Mouse (Mus musculus) limb, embryonic 13.5 days (tissue): Measurements from ENCODE around the gene Clstn1. TPM values are rescaled to one million over a fixed set of nuclear protein-coding genes. Genes with fewer than 3 reads are reported as not detected.

Experiments
- ATAC-seq: fragments of 200-750 bp; cut with Nextera tagmentation; 2 replicates; pipeline ENCODE4 v1.8.0; 2017; ENCODE audit warnings: low read depth, moderate number of reproducible peaks, moderate TSS enrichment; ENCODE audit not compliant: low FRiP score
- H3K27ac ChIP-seq: fragments of 300-500 bp; sonication (generic); 2 replicates; pipeline ENCODE4 v1.5.1; 2015; ENCODE audit warnings: inconsistent platforms, mild to moderate bottlenecking, moderate library complexity
- H3K27me3 ChIP-seq: fragments of 300-500 bp; sonication (generic); 2 replicates; pipeline ENCODE4 v1.6.1; 2015; ENCODE audit warnings: mild to moderate bottlenecking, inconsistent platforms
- H3K36me3 ChIP-seq: fragments of 300-500 bp; sonication (generic); 2 replicates; pipeline ENCODE4 v1.6.1; 2015; ENCODE audit warnings: inconsistent platforms, mild to moderate bottlenecking, moderate library complexity
- H3K4me1 ChIP-seq: fragments of 300-500 bp; sonication (generic); 2 replicates; pipeline ENCODE4 v1.6.1; 2015; ENCODE audit warnings: inconsistent platforms
- H3K4me2 ChIP-seq: fragments of 300-500 bp; sonication (generic); replicated peaks from 2 replicates; pipeline ENCODE4 v1.6.1; 2015; ENCODE audit warnings: inconsistent platforms, mild to moderate bottlenecking, moderate library complexity
- H3K4me3 ChIP-seq: fragments of 300-500 bp; sonication (generic); 2 replicates; pipeline ENCODE4 v1.5.1; 2015; ENCODE audit warnings: moderate library complexity, mild to moderate bottlenecking, inconsistent platforms
- H3K9ac ChIP-seq: fragments of 300-500 bp; sonication (generic); 2 replicates; pipeline ENCODE4 v1.6.1; 2015; ENCODE audit warnings: mild to moderate bottlenecking, inconsistent platforms
- H3K9me3 ChIP-seq: fragments of 300-500 bp; sonication (generic); 2 replicates; pipeline ENCODE4 v1.6.1; 2016; ENCODE audit warnings: inconsistent platforms
- WGBS: fragments of 180-500 bp; shearing (Covaris S2); methylation state at CpG from one replicate; pipeline ENCODE4 v1.1.7; 2015; 5-methylcytosine and 5-hydroxymethylcytosine counted together
- polyA plus RNA-seq: library from polyadenylated mRNA; unstranded; fragments of >200 nt; fragmentation: Nextera tagmentation; extraction: Ambion mirVana; gene quantifications from 2 replicates; pipeline ENCODE4 v1.2.1, GENCODE M21; 2015

Gene Clstn1
- polyA plus RNA-seq, 1 experiment from 2014 or later: 45.2 TPM

DNA sequence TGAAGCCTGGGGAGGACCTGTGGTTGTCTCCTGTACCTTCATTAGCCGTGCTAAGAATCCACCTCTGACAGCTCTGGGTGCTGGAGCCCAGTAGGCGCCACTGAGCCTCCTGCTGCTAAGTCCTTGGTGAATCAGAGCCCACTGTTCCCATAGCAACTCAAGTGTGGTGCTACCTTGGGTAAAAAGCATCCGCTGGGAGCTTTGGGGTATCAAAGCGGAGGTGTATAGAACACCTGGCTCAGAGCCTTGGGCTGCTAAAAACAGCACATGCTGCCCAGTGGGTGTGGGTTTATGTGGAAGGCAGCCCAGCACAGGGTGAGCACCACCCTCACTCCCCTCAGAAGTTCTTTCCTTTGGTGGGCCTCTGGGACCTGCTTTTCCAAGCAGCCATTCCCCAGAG lies 30.2 kb upstream of the Clstn1 start:
- WGBS: 88% methylated on average over 4 of the region's 4 CpGs
- Histone ChIP-seq H3K9ac (no peak overlapping the region), H3K4me3 (no peak overlapping the region), H3K9me3 (peaks cover 5% of the 10 kb centered on the region; the same call in 1 of the 2 replicates), H3K4me2 (no peak overlapping the region), H3K4me1 (no peaks in the 10 kb centered on the region), H3K27ac (no peak overlapping the region), H3K27me3 (no peaks in the 10 kb centered on the region), H3K36me3 (peaks cover 58% of the 10 kb centered on the region)
- no peak for ATAC-seq

DNA sequence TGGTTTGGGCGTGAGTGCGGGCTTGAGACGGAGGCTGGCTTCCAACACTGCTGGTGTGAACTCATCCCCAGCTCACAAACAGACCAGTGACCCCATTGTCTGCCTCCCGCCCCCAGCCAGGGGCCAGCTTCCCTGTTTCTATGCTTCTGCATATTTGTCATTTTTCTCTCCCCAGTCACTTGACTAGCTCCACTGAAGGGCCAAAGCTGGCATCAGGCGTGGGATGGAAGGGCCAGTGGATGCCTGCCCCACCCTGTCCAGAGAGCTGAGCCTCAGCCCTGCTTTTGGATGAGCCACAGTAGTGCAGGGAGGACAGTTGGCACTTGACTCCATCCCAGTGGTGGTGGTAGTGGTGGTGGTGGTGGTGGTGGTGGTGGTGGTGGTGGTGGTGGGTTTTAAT lies 28.4 kb upstream of the Clstn1 start:
- 94% methylated on average over 5 of the region's 5 CpGs for WGBS
- Histone ChIP-seq H3K27me3 (no peaks in the 10 kb centered on the region), H3K4me3 (no peak overlapping the region), H3K4me2 (no peak overlapping the region), H3K36me3 (peaks cover 52% of the 10 kb centered on the region), H3K9ac (no peak overlapping the region; the same call in 1 of the 2 replicates), H3K27ac (no peak overlapping the region), H3K9me3 (peaks cover 5% of the 10 kb centered on the region; the same call in 1 of the 2 replicates), H3K4me1 (peaks cover 5% of the 10 kb centered on the region)
- ATAC-seq: no peak

DNA sequence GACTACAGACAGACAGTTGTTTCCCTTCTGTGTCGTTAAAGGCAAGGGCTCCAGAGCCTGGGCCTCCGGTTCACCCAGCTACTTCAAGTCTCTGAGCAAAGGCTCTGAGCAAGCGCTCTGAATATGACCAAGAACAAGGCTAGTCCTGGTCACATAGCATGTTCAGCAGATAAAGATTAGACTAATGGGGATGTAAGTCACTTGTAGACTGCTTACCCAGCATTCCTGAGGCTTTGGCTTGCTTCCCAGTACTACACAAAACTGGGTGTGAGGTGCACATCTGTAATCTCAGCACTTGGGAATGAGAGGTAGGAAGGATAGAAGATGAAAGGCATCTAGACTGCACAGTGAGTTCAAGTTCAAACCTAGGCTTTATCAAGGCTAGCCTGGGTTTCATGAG lies 27.9 kb upstream of the Clstn1 start:
- Histone ChIP-seq H3K9ac (no peak overlapping the region; the same call in 1 of the 2 replicates), H3K4me3 (no peak overlapping the region), H3K36me3 (peaks cover 52% of the 10 kb centered on the region), H3K4me2 (no peak overlapping the region), H3K4me1 (peaks cover 7% of the 10 kb centered on the region), H3K9me3 (peaks cover 5% of the 10 kb centered on the region; the same call in 1 of the 2 replicates), H3K27me3 (no peaks in the 10 kb centered on the region), H3K27ac (no peak overlapping the region)
- ATAC-seq: no peak
- WGBS: 78% methylated on average over 3 of the region's 3 CpGs

DNA sequence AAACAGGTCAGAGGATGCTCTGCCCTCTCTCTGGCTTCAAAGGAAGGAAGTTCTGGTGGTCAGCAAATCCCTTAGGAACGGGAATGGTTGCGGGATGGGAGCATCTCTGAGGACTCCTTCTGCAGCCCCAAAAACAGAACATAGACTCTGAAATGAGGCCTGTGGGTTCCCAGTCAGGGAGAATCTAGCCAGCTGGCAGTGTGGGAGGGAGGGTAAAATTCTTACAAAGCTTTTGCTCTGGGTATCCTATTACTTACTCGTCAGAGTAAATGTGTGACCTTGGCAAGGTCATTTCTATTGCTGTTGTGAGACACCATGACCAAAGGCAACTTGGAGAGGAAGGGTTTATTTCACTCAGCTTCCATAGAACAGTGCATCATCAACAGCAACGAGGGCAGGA lies 24.9 kb upstream of the Clstn1 start:
- Histone ChIP-seq H3K4me3 (no peak overlapping the region), H3K27ac (no peak overlapping the region), H3K9me3 (peaks cover 5% of the 10 kb centered on the region; the same call in 1 of the 2 replicates), H3K4me1 (peaks cover 24% of the 10 kb centered on the region), H3K27me3 (no peaks in the 10 kb centered on the region), H3K9ac (no peak overlapping the region), H3K36me3 (peaks cover 43% of the 10 kb centered on the region), H3K4me2 (no peak overlapping the region)
- WGBS: 87% methylated on average over 4 of the region's 4 CpGs
- no peak for ATAC-seq

DNA sequence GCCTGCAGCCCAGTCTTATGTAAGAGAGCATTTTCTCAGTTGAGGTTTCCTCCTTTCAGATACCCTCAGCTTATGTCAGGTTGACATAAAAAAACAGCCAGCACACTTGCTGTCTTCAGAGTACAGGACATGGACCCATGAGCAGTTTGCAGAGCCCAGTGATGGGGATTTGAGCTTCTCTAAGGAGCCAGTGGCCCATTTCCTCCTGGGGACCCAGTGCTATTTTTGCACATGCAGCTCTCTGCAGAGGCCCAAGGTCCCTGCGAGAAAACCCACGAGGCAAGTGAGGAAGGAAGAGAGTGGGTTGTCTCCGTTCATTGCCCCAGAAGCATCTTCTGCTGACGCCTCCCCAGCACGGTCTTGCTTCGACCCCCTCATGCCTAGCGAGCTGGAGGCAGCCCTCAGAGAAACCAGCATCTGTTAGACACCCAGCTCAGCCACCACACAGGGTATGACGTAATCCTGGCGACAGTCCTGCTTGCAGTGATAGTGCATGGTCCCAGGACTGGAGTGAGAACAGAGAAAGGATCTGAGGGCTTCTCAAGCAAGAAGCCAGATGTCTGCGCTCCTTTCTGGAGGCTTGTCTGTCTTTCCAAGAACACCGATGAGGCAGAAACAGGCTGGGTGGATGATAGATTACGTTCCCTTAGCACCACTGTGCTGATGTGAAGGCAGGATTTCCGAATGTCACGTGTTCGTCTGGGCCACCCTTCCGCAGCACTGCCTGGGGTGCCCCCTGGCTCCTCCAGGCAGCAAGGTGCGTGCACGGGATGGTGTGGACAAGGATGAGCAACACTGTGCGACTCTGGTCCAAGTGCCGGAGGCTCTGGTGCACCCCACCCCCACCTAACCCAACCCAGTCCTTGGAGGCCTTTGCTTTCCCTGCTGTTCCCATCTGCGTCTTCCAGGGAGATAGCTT lies 24.0 kb upstream of the Clstn1 start:
- Histone ChIP-seq H3K4me3 (no peak overlapping the region), H3K27ac (no peak overlapping the region), H3K27me3 (no peaks in the 10 kb centered on the region), H3K36me3 (peaks cover 39% of the 10 kb centered on the region), H3K4me1 (peaks cover 24% of the 10 kb centered on the region), H3K9ac (peak overlapping the region; percentile 39; the same call in 1 of the 2 replicates), H3K4me2 (no peak overlapping the region), H3K9me3 (peaks cover 5% of the 10 kb centered on the region; the same call in 1 of the 2 replicates)
- 72% methylated on average over 21 of the region's 21 CpGs for WGBS
- no peak for ATAC-seq

DNA sequence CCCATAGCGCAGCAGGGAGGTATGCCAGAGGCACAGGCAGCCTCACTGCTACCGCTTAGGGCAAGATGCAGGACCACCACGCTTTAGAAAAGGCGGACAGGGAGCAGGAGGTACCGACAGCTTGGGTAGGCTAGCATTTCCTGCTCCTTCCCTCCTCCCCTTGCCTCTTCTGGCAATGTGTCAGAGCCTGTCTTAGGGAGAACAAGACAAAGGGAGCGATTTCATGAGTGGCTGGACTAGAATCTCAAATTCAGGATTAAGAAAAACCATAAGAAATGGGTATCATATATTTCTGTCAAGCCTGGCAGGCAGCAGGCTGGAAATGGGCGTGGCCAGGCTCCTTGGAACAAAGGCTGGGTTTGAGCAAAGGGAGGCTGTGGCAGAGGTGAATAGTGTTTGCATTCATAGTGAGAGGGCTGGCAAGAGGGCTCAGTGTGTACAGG lies 23.3 kb upstream of the Clstn1 start:
- Histone ChIP-seq H3K4me1 (peaks cover 30% of the 10 kb centered on the region), H3K27ac (no peak overlapping the region), H3K9ac (peak overlapping the region; percentile 39; the same call in 1 of the 2 replicates), H3K27me3 (no peaks in the 10 kb centered on the region), H3K4me3 (no peak overlapping the region), H3K9me3 (peaks cover 5% of the 10 kb centered on the region; the same call in 1 of the 2 replicates), H3K36me3 (peaks cover 32% of the 10 kb centered on the region), H3K4me2 (no peak overlapping the region)
- ATAC-seq: no peak
- WGBS: 55% methylated on average over 7 of the region's 7 CpGs

DNA sequence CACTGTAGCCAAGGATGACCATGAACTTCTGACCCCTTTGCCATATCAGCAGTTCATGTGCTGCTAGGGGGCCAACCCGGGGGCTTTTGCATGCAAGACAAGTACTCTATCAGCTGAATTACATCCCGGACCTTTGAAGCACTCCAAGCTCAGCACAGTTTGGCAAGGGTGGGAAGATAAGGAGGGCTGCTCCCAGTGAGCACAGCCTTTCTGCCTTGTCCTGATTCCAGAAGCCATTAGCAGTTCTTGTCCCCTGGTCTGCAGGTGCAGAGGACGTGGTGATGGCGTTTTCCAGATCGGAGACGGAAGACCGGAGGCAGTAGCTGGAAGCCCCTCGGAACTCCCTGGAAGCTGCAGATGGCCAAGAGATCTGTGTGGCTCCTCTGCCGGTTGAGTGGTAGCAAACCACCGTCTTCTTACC lies 22.3 kb upstream of the Clstn1 start:
- Histone ChIP-seq H3K27me3 (no peaks in the 10 kb centered on the region), H3K4me1 (peaks cover 30% of the 10 kb centered on the region), H3K9me3 (peaks cover 5% of the 10 kb centered on the region; the same call in 1 of the 2 replicates), H3K4me2 (0 out of 2 replicates have a peak overlapping the region, but pooled peaks have one; percentile 19), H3K9ac (no peak overlapping the region), H3K4me3 (no peak overlapping the region), H3K36me3 (peaks cover 24% of the 10 kb centered on the region), H3K27ac (no peak overlapping the region)
- no peak for ATAC-seq
- WGBS: 83% methylated on average over 10 of the region's 10 CpGs

DNA sequence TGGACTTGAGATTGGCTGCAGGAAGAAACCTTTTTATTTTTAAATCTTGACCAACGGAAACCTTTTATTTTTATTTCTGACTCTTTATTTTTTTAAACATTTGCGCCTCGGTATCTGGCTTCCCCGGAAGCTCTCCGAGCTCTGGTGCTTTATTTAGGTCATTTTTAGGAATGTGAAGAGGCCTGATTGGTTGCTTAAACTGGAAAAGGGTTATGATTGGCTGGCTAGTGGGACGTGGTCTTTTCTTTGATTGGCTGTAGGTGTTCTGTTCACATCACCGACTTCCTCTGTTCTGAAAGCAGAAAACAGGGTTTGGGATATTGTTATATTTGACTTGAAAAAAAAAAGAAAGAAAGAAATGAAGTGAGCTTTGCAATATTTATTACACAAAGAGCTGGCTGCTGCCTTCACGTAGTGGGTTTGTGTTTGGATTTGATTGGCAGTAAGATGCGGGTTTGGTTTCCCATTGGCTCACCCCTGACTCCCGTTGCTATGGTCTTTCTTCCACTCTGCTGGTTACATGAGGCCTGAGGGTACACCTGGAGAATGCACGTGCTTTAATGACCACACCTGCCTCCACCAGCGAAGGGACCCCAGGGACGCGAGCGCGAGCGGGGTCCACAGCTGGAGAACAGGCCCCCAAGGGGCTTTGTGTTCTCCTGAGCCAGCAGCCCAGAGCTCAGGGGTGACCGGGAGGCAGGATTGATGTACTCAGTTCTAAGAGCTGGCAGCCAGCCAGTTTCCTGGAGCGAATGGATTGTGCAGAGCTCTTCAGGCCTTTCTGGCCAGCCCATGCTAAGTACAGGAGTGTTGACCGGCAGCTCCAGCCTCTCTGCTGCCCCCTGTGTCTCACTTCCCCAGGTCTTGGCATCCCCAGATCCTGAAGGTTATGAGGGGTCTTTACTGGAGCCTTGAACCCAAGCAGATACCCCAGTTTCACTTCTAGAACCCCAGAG lies 21.5 kb upstream of the Clstn1 start:
- peak overlapping the region; percentile 39; the same call in 1 of the 2 replicates for H3K27ac ChIP-seq
- WGBS: 47% methylated on average over 20 of the region's 20 CpGs
- no peak overlapping the region for H3K4me3 ChIP-seq
- peaks cover 30% of the 10 kb centered on the region for H3K4me1 ChIP-seq
- H3K27me3 ChIP-seq: no peaks in the 10 kb centered on the region
- H3K4me2 ChIP-seq: peak overlapping the region; percentile 47
- no peak overlapping the region for H3K9ac ChIP-seq
- ATAC-seq: peak; percentile 88; the same call in 1 of the 2 replicates
- H3K36me3 ChIP-seq: peaks cover 16% of the 10 kb centered on the region
- H3K9me3 ChIP-seq: peaks cover 5% of the 10 kb centered on the region; the same call in 1 of the 2 replicates

DNA sequence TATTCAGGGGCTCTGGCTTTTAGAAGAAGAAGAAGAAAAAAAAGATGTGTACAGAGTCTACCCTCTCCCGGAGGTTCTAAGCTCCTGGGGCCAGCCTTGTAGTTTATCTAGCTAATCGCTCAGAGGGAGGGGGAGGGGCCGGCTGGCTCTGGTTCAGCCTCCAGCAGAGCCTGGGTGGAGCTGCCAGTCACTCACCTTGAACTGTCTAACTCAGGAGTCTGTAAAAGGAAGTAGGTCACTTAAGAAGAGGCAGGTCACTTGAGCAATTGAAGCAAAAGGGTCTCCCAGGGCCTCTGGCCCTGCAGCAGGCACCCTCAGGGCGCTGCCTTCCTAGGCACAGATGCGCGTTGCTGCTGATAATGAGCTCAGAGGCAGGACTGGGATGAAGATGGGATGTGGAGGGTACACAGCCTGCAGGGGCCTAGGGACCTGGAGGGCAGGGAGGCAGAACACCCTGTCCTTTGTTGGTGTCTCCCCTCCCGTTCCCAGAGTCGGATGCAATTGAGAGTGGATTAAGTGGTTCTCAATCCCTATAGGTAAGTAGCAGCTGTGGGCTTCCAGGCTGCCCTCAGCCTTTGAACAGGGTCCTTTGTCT lies 18.7 kb upstream of the Clstn1 start:
- 28% methylated on average over 8 of the region's 8 CpGs for WGBS
- ATAC-seq: no peak
- peaks cover 46% of the 10 kb centered on the region for H3K4me1 ChIP-seq

DNA sequence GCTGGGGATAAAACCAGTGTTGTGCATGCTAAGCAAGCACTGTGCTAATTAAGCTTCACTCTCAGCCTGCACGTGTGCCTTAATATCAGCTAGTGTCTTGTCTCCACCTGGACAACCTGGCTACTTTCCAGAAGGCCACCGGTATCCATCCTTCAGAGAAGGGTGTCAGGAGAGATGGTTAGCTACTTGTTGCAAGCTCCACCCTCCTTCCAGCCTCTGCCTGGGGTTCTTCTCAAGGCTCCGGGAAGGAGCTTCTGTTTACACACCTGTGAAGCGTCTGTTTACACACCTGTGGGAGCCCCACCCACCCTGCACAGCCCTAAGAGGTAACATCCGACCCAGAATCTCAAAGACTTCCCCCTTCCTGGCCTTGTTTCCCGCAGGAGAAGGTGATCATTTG lies 17.6 kb upstream of the Clstn1 start:
- Histone ChIP-seq H3K36me3 (peaks cover 9% of the 10 kb centered on the region), H3K9me3 (no peaks in the 10 kb centered on the region), H3K4me3 (no peak overlapping the region), H3K27me3 (no peaks in the 10 kb centered on the region), H3K27ac (no peak overlapping the region), H3K4me2 (no peak overlapping the region), H3K4me1 (peaks cover 44% of the 10 kb centered on the region), H3K9ac (no peak overlapping the region)
- ATAC-seq: no peak
- WGBS: 43% methylated on average over 6 of the region's 6 CpGs

More for the DNA sequence above, 18.7 kb upstream of the Clstn1 start:
- Histone ChIP-seq H3K4me2 (no peak overlapping the region), H3K9me3 (no peaks in the 10 kb centered on the region), H3K27me3 (no peaks in the 10 kb centered on the region), H3K36me3 (peaks cover 9% of the 10 kb centered on the region), H3K4me3 (no peak overlapping the region), H3K27ac (no peak overlapping the region), H3K9ac (no peak overlapping the region)

DNA sequence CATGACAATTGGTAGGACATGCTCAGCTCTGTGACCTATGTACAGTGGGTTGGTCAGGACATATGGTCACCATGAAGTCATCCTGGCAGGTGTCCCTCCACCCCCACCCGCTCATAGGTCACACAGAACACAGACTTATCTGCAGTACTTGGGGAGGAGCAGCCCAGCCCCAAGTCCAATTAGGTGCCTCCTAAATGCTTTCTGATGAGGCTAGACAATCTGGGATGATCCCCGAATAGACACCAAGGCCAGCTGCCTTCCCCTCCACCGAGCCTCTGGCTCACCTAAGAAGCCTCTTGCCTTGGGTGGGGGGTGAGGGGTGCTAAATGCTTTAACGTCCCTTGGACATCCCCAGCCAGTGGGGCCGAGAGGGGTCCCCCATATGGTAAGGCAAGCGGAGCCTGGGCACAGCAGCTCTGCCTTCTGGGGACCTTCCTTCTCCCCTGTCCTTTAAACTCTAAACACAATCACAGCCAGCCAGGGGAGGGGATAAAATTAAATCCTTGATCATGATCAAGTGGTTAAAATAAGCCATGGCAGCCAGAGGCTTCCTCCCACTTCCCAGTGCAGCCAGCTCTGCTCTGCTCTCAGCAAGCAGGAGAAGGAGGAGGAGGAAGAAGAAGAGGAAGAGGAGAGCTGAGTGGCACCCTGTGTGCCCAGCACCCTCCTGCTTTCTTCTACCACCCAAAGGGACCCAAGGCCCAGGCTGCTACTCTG lies 16.3 kb upstream of the Clstn1 start:
- ATAC-seq: no peak
- WGBS: 76% methylated on average over 6 of the region's 6 CpGs
- Histone ChIP-seq H3K9me3 (no peaks in the 10 kb centered on the region), H3K9ac (no peak overlapping the region), H3K36me3 (peaks cover 9% of the 10 kb centered on the region), H3K27ac (no peak overlapping the region), H3K4me2 (no peak overlapping the region), H3K27me3 (no peaks in the 10 kb centered on the region), H3K4me3 (no peak overlapping the region), H3K4me1 (peaks cover 33% of the 10 kb centered on the region)
